Mouse (Mus musculus): ENCODE results near the gene Olfr412. TPM values are rescaled to one million over a fixed set of nuclear protein-coding genes. Genes with fewer than 3 reads are reported as not detected.

Gene Olfr412
- polyA plus RNA-seq, 1 experiment from 2014 or later: not detected

Other genes starting within 250 kb of the Olfr412 start
- gene Olfr401, start 248.4 kb upstream of the Olfr412 start, polyA plus RNA-seq (2014; fragmentation: Nextera tagmentation; extraction: Ambion mirVana): not detected in 2 replicates
- not detected in 2 replicates for gene Olfr402, start 208.5 kb upstream of the Olfr412 start, polyA plus RNA-seq (2014; fragmentation: Nextera tagmentation; extraction: Ambion mirVana)
- not detected in 2 replicates for gene Olfr403, start 175.8 kb upstream of the Olfr412 start, polyA plus RNA-seq (2014; fragmentation: Nextera tagmentation; extraction: Ambion mirVana)
- gene Olfr43, start 150.7 kb upstream of the Olfr412 start, polyA plus RNA-seq (2014; fragmentation: Nextera tagmentation; extraction: Ambion mirVana): not detected in 2 replicates
- not detected in 2 replicates for gene Olfr406, start 102.3 kb upstream of the Olfr412 start, polyA plus RNA-seq (2014; fragmentation: Nextera tagmentation; extraction: Ambion mirVana)
- gene Olfr59, start 78.3 kb upstream of the Olfr412 start, polyA plus RNA-seq (2014; fragmentation: Nextera tagmentation; extraction: Ambion mirVana): not detected in 2 replicates
- gene Olfr410, start 24.0 kb upstream of the Olfr412 start, polyA plus RNA-seq (2014; fragmentation: Nextera tagmentation; extraction: Ambion mirVana): not detected in 2 replicates
- gene Olfr411, start 9.4 kb upstream of the Olfr412 start, polyA plus RNA-seq (2014; fragmentation: Nextera tagmentation; extraction: Ambion mirVana): not detected in 2 replicates
- gene Rap1gap2, start 248.8 kb downstream of the Olfr412 start, polyA plus RNA-seq (2014; fragmentation: Nextera tagmentation; extraction: Ambion mirVana): 1.3 and 1.8 TPM in 2 replicates

All from forebrain, embryonic 11.5 days (tissue).